Mouse (Mus musculus) liver, embryonic 12.5 days (tissue): ENCODE results near the gene Gm49630. TPM values are rescaled to one million over a fixed set of nuclear protein-coding genes. Genes with fewer than 3 reads are reported as not detected.
"Not testable (repeated sequence)": the region's sequence is repeated elsewhere in the genome, so short reads cannot be mapped to it uniquely, and the experiment has no call there.

Source experiments
- ATAC-seq: fragments of 200-750 bp; cut with Nextera tagmentation; 2 replicates; pipeline ENCODE4 v1.8.0; 2017; ENCODE audit warnings: moderate number of reproducible peaks, mild to moderate bottlenecking, moderate library complexity
- H3K27ac ChIP-seq: fragments of 300-500 bp; sonication (generic); 2 replicates; pipeline ENCODE4 v1.5.1; 2016; ENCODE audit warnings: mild to moderate bottlenecking
- H3K27me3 ChIP-seq: fragments of 300-500 bp; sonication (generic); replicated peaks from 2 replicates; pipeline ENCODE4 v1.6.1; 2016; ENCODE audit warnings: mild to moderate bottlenecking, moderate library complexity
- H3K36me3 ChIP-seq: fragments of 300-500 bp; sonication (generic); 2 replicates; pipeline ENCODE4 v1.6.1; 2016; ENCODE audit warnings: mild to moderate bottlenecking, moderate library complexity
- H3K4me1 ChIP-seq: fragments of 300-500 bp; sonication (generic); 2 replicates; pipeline ENCODE4 v1.6.1; 2016
- H3K4me2 ChIP-seq: fragments of 300-500 bp; sonication (generic); 2 replicates; pipeline ENCODE4 v1.6.1; 2016; ENCODE audit warnings: mild to moderate bottlenecking, moderate library complexity
- H3K4me3 ChIP-seq: fragments of 300-500 bp; sonication (generic); 2 replicates; pipeline ENCODE4 v1.5.1; 2016; ENCODE audit warnings: mild to moderate bottlenecking, moderate library complexity
- H3K9ac ChIP-seq: fragments of 300-500 bp; sonication (generic); 2 replicates; pipeline ENCODE4 v1.6.1; 2016; ENCODE audit warnings: mild to moderate bottlenecking, moderate library complexity
- H3K9me3 ChIP-seq: fragments of 300-500 bp; sonication (generic); replicated peaks from 2 replicates; pipeline ENCODE4 v1.6.1; 2016; ENCODE audit warnings: mild to moderate bottlenecking, moderate library complexity
- WGBS: fragments of 180-500 bp; shearing (Covaris S2); methylation state at CpG from one replicate; pipeline ENCODE4 v1.1.7; 2016; ENCODE audit not compliant: insufficient replicate concordance; 5-methylcytosine and 5-hydroxymethylcytosine counted together
- polyA plus RNA-seq: library from polyadenylated mRNA; unstranded; fragments of >200 nt; fragmentation: Nextera tagmentation; extraction: Ambion mirVana; gene quantifications from 2 replicates; pipeline ENCODE4 v1.2.1, GENCODE M21; 2016

Gm49630 gene
- polyA plus RNA-seq = not detected in 2 replicates

- H3K27me3 ChIP-seq, ATAC-seq: not testable (repeated sequence)
- whole genome bisulfite sequencing = 75% methylated on average over 3 of the region's 5 CpGs
Observed at GRCm38 (mm10) chr17:7371879-7372278, at the start of gene Gm49630. Gm49630 (minus strand) TSS chr17:7371979.

GRCm38 (mm10) chr17:7420191-7420973 lies 48.6 kb upstream of the Gm49630 start:
- H3K4me3 ChIP-seq, H3K4me2 ChIP-seq, H3K4me1 ChIP-seq, H3K36me3 ChIP-seq, H3K27me3 ChIP-seq, H3K27ac ChIP-seq, H3K9me3 ChIP-seq, H3K9ac ChIP-seq: not testable (repeated sequence)
- ATAC-seq = peak; percentile 54
- 10% methylated on average over 2 of the region's 3 CpGs for WGBS

More at GRCm38 (mm10) chr17:7371879-7372278, at the start of gene Gm49630:
- not testable (repeated sequence) for H3K9me3 ChIP-seq, H3K27ac ChIP-seq, H3K4me1 ChIP-seq, H3K4me3 ChIP-seq, H3K9ac ChIP-seq, H3K36me3 ChIP-seq, H3K4me2 ChIP-seq

- whole genome bisulfite sequencing = 77% methylated on average over 7 of the region's 9 CpGs
- H3K27ac ChIP-seq, H3K9me3 ChIP-seq, ATAC-seq, H3K36me3 ChIP-seq, H3K4me1 ChIP-seq, H3K4me3 ChIP-seq, H3K9ac ChIP-seq, H3K4me2 ChIP-seq, H3K27me3 ChIP-seq: not testable (repeated sequence)
Observed at GRCm38 (mm10) chr17:7414601-7415310, 43.0 kb upstream of the Gm49630 start.

DNA sequence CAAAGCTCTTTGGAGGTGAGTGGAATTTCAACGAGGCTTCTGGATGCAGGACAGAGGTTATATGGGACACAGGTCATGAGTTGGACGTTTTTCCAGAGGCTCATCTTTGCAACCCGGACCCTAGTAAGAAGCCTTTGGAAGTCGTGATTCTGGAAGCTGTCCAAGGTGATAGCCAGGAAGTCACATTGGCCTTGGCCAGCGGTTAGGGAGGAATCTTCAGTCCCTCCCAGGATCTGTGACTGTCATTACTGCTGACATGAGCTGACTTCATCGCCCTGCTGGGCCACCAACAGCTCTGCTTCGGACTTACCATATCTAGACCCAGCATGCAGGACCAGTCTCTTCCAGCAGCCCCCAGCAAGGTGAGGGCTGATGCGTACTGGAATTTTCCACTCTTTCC lies 41.6 kb upstream of the Gm49630 start:
- H3K36me3 ChIP-seq, ATAC-seq, H3K9ac ChIP-seq, H3K4me2 ChIP-seq, H3K4me3 ChIP-seq, H3K9me3 ChIP-seq, H3K27ac ChIP-seq, H3K27me3 ChIP-seq, H3K4me1 ChIP-seq: not testable (repeated sequence)
- WGBS = 59% methylated on average over 8 of the region's 8 CpGs

DNA sequence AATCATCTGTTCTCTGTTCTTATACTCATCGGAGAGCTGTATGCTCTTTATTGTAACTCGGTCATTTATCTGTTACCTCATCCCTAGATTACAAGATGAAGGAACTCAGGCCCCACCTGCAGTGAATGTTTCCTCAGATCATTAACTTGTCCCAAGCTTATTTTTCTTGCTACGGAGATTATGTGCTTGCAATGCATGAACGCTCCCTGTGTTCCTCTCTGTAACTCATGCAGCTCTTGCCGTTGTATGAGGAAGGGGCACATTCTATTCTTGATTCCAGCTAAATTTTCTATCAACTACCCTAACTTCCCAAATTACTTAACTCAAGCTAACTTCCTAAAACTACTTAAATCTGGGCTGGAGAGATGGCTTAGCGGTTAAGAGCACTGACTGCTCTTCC lies 28.0 kb upstream of the Gm49630 start:
- H3K4me1 ChIP-seq, H3K9me3 ChIP-seq, H3K4me3 ChIP-seq, H3K27ac ChIP-seq, H3K4me2 ChIP-seq, H3K9ac ChIP-seq, H3K27me3 ChIP-seq, ATAC-seq, H3K36me3 ChIP-seq: not testable (repeated sequence)
- 77% methylated on average over 6 of the region's 6 CpGs for WGBS

GRCm38 (mm10) chr17:7398198-7398847 lies 26.5 kb upstream of the Gm49630 start:
- WGBS = 48% methylated on average over 6 of the region's 6 CpGs
- not testable (repeated sequence) for H3K4me2 ChIP-seq, H3K9ac ChIP-seq, H3K9me3 ChIP-seq, H3K27me3 ChIP-seq, H3K4me1 ChIP-seq, H3K27ac ChIP-seq, H3K4me3 ChIP-seq, ATAC-seq, H3K36me3 ChIP-seq

DNA sequence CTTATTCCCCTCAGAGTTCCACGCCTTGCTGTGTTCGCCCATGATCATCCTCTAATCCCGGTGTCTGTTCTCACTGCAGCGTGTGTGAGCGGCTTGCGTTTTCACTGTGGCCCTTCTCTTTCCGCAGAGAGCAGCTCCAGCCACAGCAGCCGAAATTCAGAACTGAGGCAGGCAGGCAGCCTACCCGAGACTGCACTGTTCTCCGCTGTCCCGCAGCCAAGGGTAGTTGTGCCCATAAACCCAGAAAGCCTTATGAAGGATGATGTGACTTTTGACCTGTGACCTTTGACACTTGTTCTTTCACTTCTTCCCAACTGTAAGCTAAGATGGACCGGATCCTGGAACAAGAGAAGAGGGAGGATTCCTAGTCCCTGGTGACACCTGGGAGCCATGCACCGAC lies 25.3 kb upstream of the Gm49630 start:
- H3K9ac ChIP-seq, H3K27ac ChIP-seq, H3K36me3 ChIP-seq, ATAC-seq, H3K4me2 ChIP-seq, H3K4me1 ChIP-seq, H3K4me3 ChIP-seq, H3K27me3 ChIP-seq, H3K9me3 ChIP-seq: not testable (repeated sequence)
- 85% methylated on average over 13 of the region's 13 CpGs for WGBS

DNA sequence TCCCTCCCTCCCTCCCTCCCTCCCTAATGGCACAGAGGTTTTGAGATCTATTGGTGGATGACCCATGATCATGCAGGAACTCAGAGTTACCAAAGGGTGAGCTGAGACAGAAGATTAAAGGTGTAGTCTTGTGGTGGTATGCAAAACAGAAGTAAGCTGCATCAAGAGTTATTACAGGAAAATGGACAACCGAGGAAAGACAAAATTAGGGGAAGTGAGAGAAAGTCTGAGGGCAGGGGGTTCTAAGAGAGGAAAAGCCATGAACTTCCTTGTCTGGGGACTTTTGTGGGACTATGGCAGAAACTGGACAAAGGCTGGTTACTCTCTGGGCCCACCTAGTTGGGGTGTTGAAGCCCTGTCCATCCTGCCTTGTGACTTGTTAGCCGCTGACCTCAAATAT lies 24.5 kb upstream of the Gm49630 start:
- H3K4me3 ChIP-seq, H3K9me3 ChIP-seq, H3K4me1 ChIP-seq, H3K27me3 ChIP-seq, H3K9ac ChIP-seq, H3K4me2 ChIP-seq, ATAC-seq, H3K27ac ChIP-seq, H3K36me3 ChIP-seq: not testable (repeated sequence)
- WGBS = no CpG with 5 or more reads among the region's 2 CpGs

DNA sequence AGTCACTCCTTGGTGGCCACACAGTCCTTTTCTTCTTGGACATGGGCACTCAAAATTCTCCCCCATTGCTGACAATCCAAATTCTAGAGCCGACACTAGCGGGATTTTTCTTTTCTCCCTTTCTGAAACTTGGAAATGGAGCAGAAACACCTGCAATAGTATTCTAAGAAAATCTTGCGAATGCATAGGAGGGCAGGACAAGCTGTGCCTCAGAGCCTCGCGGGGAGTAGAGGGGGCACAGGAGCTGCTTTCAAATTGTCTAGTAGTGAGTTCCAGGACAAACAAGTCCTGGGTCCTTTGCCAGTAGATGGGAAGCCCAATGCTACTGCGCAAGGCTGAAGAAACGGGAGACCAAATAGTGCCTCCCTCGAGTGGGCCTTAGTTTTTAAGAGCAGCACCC lies 23.9 kb upstream of the Gm49630 start:
- WGBS = 72% methylated on average over 8 of the region's 8 CpGs
- not testable (repeated sequence) for ATAC-seq, H3K4me3 ChIP-seq, H3K4me1 ChIP-seq, H3K27ac ChIP-seq, H3K27me3 ChIP-seq, H3K36me3 ChIP-seq, H3K9ac ChIP-seq, H3K4me2 ChIP-seq, H3K9me3 ChIP-seq

DNA sequence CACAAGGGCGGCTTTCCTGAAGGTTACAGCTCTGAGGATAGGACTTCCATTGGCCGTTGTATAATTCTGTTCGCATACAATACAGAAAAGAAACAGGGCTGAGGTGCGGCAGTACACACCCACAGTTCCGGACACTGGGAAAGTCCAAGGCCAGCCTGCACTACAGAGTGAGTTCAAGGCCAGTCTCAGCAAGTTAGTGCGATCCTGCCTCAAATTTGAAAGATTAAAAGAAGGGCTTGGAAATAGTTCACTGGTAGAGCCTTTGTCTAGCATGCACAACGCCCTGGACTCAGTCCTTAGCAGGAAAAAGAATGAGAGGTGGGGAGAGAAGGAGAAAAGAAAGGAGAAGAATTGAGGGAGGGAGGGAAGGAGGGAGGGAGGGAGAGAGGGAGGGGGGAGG lies 23.3 kb upstream of the Gm49630 start:
- H3K4me1 ChIP-seq, H3K27me3 ChIP-seq, H3K9ac ChIP-seq, H3K4me3 ChIP-seq, ATAC-seq, H3K9me3 ChIP-seq, H3K36me3 ChIP-seq, H3K27ac ChIP-seq, H3K4me2 ChIP-seq: not testable (repeated sequence)
- 73% methylated on average over 7 of the region's 7 CpGs for WGBS

- ATAC-seq, H3K4me1 ChIP-seq, H3K9me3 ChIP-seq, H3K36me3 ChIP-seq, H3K27me3 ChIP-seq, H3K4me3 ChIP-seq, H3K9ac ChIP-seq, H3K4me2 ChIP-seq, H3K27ac ChIP-seq: not testable (repeated sequence)
- WGBS = 58% methylated on average over 7 of the region's 7 CpGs
Observed at GRCm38 (mm10) chr17:7389898-7390297, 18.1 kb upstream of the Gm49630 start.

- not testable (repeated sequence) for ATAC-seq, H3K4me2 ChIP-seq, H3K9me3 ChIP-seq, H3K4me3 ChIP-seq, H3K27me3 ChIP-seq, H3K36me3 ChIP-seq, H3K9ac ChIP-seq, H3K4me1 ChIP-seq, H3K27ac ChIP-seq
- WGBS = 58% methylated on average over 7 of the region's 8 CpGs
Observed at GRCm38 (mm10) chr17:7388958-7389356, 17.2 kb upstream of the Gm49630 start.
